Mouse (Mus musculus): Measurements from ENCODE around the gene Cep131.

Cep131 gene

DNA sequence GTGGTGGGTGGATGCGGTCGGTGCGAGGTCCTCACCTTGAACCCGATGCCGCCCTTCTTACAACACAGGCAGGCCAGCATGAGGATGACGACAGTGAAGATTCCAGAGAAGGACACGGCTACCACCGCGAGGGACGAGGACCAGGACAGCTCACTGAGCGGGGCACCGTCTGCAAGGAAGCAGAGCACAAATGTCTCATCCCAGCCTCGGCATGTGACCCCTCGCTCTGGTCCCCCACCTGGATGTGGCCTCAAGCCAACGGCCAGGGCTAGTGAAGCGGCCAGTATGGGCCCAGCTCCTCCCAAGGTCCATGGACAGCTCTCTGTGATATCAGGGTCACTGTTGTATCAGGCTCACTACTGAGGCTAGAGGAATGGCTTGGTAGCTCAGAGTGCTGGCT is 65.3 kb downstream of the Cep131 start:
- no peak for DNase-seq (ENCODE audit: low spot score)

DNA sequence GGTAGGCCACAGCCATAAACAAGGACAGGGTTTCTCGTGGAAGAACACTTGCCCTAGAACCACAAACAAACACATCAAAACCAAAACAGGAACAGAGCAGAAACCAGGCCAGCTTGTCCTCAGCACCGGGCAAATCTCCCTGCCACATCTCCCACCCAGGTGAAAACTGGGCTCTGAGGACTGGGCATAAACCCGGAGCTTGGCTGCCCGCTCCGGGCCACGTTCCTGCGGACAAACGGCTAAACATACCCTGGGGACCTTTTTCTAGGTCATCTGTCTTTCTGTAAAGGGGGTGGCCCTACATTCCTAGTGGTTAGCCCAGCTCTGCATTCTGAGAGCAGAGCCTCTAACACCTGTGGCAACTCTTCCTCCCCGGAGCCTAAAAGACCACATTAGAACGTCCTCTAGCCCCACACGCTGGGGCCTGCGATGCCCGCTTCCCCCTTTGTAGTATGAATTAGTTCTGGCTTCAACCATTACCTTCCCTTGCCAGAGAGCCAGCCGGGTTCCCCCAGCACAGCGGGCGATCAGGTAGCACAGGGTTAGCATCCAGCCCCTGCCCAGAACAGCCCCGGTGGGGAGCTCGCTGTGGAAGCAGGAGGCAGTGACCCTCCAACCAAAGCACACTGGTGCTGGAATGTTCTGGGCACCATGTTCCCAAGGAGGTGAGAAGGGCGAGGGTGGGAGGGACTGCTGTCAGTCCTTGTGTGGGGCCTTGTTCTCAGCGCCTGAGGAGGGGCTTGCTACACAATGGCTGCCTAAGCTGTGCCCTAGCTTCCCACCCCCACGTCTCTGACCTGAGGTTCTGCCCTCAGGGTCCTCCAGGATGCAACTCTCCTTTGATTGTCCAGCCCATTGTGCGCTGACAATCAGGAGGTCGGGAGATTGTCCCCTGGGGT is 66.8 kb downstream of the Cep131 start:
- DNase-seq (ENCODE audit: low spot score): no peak

GRCm38 (mm10) chr11:120017011-120017410 is 69.6 kb downstream of the Cep131 start:
- DNase-seq (ENCODE audit: low spot score): no peak

- no peak for DNase-seq (ENCODE audit: low spot score)
Measured at GRCm38 (mm10) chr11:120014758-120015157, 71.9 kb downstream of the Cep131 start.

Measured in T-cell, adult 2 months (primary cell).